Mouse (Mus musculus) liver, embryonic 14.5 days (tissue): ENCODE measurements around the gene Fbxo3.
"Not testable (repeated sequence)": the region's sequence is repeated elsewhere in the genome, so short reads cannot be mapped to it uniquely, and the experiment has no call there.

ENCODE experiments used
- CTCF ChIP-seq: IDR thresholded peaks from 2 replicates; pipeline ENCODE4 v1.5.1; 2016; ENCODE audit warnings: antibody characterized with exemption, low read depth, control low read depth
- EP300 ChIP-seq: IDR thresholded peaks from 2 replicates; pipeline ENCODE4 v1.6.1; 2016; ENCODE audit warnings: antibody characterized with exemption, low read depth

- not testable (repeated sequence) for TF ChIP-seq CTCF, EP300
Measured at GRCm38 (mm10) chr2:104111170-104111797, 83.8 kb downstream of the Fbxo3 start.
